Mouse (Mus musculus) thymus, adult 2 months (tissue): ENCODE data around the gene Tmem207.

ENCODE experiments used
- CTCF ChIP-seq: fragments of 200-500 bp; IDR thresholded peaks from 2 replicates; pipeline ENCODE4 v1.5.1; 2012; ENCODE audit warnings: mild to moderate bottlenecking, control low read depth, low read length, moderate library complexity, borderline replicate concordance; ENCODE audit not compliant: control insufficient read depth, poor library complexity, insufficient read depth; ENCODE audit errors: extremely low read depth
- POLR2A ChIP-seq: fragments of 200-500 bp; IDR thresholded peaks from 2 replicates; pipeline ENCODE4 v1.6.1; 2012; ENCODE audit warnings: mild to moderate bottlenecking, low read length, control low read depth, moderate library complexity; ENCODE audit not compliant: control insufficient read depth, poor library complexity, insufficient read depth; ENCODE audit errors: extremely low read depth

DNA sequence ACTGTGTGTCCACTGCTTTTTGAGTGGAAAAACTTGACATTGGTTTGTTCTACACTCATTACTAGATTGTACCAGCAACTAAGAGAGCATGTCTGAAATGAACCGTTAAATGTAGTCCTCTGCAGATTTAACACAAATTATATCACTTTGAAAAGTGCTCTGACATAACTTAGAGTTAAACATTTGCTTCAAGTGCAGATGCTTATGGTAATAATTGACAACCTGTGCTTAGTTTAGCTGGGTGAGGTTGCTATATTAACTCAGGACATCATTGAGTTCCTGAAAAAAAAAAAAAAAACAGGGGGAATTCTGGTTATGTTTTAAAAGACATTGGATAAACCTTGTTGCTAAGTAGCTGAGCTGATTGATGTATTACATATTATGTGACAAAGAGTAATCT, 3.9 kb upstream of the Tmem207 start:
- no peak for TF ChIP-seq CTCF
- TF ChIP-seq POLR2A: no peak
